Mouse (Mus musculus) testis, postnatal 10 days (tissue): ENCODE measurements around the gene Gsap.
"Not testable (repeated sequence)": the region's sequence is repeated elsewhere in the genome, so short reads cannot be mapped to it uniquely, and the experiment has no call there.

Source experiments
- DNase-seq: peaks from one replicate; pipeline ENCODE4 v3.0.0; 2021; ENCODE audit warnings: low spot score

Gsap gene

DNA sequence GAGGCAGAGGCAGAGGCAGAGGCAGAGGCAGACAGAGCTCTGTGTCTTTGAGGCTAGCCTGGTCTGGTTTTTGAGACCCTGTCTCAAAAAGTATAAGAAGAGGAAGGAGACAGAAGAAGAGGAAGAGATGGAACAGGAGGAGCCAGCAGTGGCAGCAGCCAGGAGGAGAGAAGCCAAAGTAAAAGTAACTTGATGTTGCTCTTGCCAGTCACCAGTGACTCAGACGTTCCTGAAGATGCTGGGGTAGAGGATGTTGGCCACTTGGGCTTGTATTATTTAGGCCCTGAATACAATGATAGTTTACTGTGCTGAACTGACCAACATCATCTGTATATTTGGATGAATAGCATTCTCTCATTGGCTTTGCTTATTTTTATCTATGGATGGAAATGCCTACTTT, 142.5 kb downstream of the Gsap start:
- DNase-seq = no peak

DNA sequence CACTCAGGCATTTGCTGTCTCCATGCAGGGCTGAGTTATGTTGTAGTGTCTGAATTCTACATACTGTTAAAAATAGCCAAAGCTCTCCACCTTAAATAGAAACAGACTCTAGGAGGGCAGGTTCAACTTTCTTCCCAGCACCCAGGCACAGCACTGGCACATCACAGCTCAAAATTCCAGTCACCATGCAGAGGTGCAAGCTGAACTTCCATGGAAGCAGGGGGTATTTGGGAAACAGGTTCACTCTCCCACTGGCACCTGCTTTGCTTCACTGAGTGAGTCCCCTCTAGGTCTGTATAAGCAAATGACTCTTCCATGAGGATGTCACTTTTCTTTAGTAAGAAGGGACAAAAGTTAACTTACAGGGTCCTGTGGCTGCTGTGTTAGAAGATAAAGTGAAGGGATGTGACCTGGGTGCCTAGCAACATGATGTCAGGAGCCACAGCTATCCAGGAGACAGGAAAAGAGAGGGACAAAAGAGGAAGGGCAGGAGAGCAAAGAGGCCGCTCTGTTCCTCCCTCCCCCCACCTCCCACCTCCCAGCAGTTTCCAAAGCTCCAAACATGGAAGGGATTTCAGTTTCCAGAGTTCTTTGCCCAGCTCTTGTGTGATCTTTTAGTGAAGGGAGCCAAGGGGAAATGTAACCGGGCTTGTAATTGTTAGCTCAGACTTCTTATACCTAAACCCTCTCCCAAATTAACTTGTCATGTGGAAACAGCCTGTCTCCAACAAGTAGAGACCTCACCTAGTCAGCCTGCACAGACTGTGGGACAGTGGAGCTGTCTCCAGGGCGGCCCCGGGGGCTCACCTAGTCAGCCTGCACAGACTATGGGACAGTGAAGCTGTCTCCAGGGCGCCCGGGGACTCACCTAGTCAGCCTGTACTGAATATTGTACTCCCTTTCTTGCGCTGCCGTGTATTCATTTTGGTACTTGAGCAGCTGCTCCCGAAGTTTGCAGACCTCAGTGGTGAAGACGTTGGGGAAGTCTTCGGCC, 143.9 kb downstream of the Gsap start:
- DNase-seq = no peak

DNA sequence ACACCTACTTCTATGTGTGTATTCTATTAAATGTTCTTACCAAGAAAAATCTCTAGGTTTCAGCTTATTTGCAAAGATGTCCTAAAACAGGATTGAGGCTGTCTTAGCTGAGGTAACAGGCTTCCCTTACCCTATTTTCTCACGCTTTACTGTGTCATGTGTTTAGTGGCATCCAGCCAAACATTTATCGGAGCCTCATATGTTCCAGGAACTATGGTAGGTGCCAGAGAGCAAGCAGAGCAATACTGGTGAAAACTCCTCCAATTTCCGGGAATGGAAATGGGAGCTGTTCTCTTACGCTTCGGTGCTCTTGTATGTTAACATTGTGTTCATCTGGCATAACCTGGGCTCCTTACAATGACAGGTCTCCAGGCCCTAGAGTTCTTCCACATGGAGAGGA, 145.6 kb downstream of the Gsap start:
- no peak for DNase-seq

GRCm38 (mm10) chr5:21332119-21332518, 146.1 kb downstream of the Gsap start:
- no peak for DNase-seq

DNA sequence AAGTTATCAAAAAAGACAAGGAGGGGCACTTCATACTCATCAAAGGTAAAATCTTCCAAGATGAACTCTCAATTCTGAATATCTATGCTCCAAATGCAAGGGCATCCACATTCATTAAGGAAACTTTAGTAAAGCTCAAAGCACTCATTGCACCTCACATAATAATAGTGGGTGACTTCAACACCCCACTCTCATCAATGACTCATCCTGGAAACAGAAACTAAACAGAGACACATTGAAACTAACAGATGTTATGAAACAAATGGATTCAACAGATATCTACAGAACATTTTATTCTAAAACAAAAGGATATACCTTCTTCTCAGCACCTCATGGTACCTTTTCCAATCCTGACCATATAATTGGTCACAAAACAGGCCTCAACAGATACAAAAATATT, 156.2 kb downstream of the Gsap start:
- not testable (repeated sequence) for DNase-seq

DNA sequence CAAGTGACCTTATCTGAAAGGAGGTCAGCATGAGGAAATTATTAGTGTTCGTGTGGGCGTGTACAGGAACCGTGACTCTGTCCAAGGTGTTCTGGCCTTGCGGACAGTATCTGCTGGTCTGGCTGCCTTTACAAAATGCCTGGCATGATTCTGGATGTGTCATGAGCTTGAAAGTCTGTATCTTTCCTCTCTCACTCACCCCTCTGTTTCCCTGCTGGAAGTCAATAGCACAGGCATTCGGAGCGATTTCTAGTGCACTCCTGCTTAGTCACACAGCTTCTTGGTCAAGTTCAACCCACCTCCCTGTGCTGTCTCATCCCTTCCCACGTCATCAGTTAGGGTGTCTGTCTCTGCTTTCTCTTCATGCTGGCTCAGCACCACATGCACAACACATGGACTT, 162.3 kb downstream of the Gsap start:
- DNase-seq = no peak

DNA sequence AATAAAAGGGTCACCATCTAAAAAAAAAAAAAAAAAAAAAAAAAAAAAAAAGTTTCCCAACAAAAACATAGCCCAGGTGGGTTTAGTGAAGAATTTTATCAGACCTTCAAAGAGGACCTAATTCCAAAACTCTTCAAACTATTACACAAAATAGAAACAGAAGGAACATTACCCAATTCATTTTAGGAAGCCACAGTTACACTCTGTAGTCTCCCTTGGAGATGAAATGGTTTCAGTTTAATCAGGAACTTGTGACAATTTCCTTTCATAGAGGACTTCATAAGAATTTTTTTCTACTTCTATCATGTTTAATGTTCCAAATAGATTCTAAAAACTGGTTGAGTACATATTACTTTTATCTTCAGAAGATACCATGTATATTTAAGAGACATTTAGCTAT, 165.6 kb downstream of the Gsap start:
- no peak for DNase-seq

GRCm38 (mm10) chr5:21358648-21359047, 172.6 kb downstream of the Gsap start:
- no peak for DNase-seq

GRCm38 (mm10) chr5:21363343-21363742, 177.3 kb downstream of the Gsap start:
- no peak for DNase-seq
